Mouse (Mus musculus): ENCODE results near the gene Snx9.

Gene Snx9

GRCm38 (mm10) chr17:5841128-5841942 is at the start of gene Snx9:
Snx9 (plus strand) TSS chr17:5841329.
- peak; percentile 77 to 82 for DNase-seq

GRCm38 (mm10) chr17:5792164-5792791 is 48.9 kb upstream of the Snx9 start:
- DNase-seq = no peak

- no peak for DNase-seq
Measured at GRCm38 (mm10) chr17:5793593-5793992, 47.5 kb upstream of the Snx9 start.

GRCm38 (mm10) chr17:5794276-5794675 is 46.9 kb upstream of the Snx9 start:
- no peak for DNase-seq

- no peak for DNase-seq
Measured at GRCm38 (mm10) chr17:5795369-5795768, 45.8 kb upstream of the Snx9 start.

GRCm38 (mm10) chr17:5795878-5796277 is 45.3 kb upstream of the Snx9 start:
- DNase-seq = peak; percentile 79 to 82

GRCm38 (mm10) chr17:5797124-5797760 is 43.9 kb upstream of the Snx9 start:
- peak; percentile 50 to 65 for DNase-seq

- DNase-seq = peak; percentile 38 to 43
Measured at GRCm38 (mm10) chr17:5798221-5798801, 42.8 kb upstream of the Snx9 start.

- DNase-seq = no peak
Measured at GRCm38 (mm10) chr17:5798900-5799299, 42.2 kb upstream of the Snx9 start.

GRCm38 (mm10) chr17:5799396-5800021 is 41.6 kb upstream of the Snx9 start:
- DNase-seq = no peak

- no peak for DNase-seq
Measured at GRCm38 (mm10) chr17:5800254-5800653, 40.9 kb upstream of the Snx9 start.

GRCm38 (mm10) chr17:5800824-5801560 is 40.1 kb upstream of the Snx9 start:
- no peak for DNase-seq

- DNase-seq = no peak
Measured at GRCm38 (mm10) chr17:5801761-5802655, 39.1 kb upstream of the Snx9 start.

GRCm38 (mm10) chr17:5802656-5802955 is 38.5 kb upstream of the Snx9 start:
- DNase-seq = no peak

- no peak for DNase-seq
Measured at GRCm38 (mm10) chr17:5803229-5804012, 37.7 kb upstream of the Snx9 start.

- no peak for DNase-seq
Measured at GRCm38 (mm10) chr17:5804370-5805150, 36.6 kb upstream of the Snx9 start.

GRCm38 (mm10) chr17:5805151-5805834 is 35.8 kb upstream of the Snx9 start:
- no peak for DNase-seq

- DNase-seq = no peak
Measured at GRCm38 (mm10) chr17:5805935-5806334, 35.2 kb upstream of the Snx9 start.

GRCm38 (mm10) chr17:5806823-5807222 is 34.3 kb upstream of the Snx9 start:
- no peak for DNase-seq
